Mouse (Mus musculus) layer of hippocampus, adult 2 months (tissue): ENCODE results near the gene Rab9. TPM values are rescaled to one million over a fixed set of nuclear protein-coding genes. Genes with fewer than 3 reads are reported as not detected.

ENCODE experiments used
- DNase-seq, 2 experiments: peaks; one replicate each; pipeline ENCODE4 v3.0.0; 2022; ENCODE audit warnings: low spot score in 2 of 2
- H3K27ac ChIP-seq: fragments of 200-600 bp; 2 replicates; pipeline ENCODE4 v1.8.1; 2022
- H3K4me3 ChIP-seq: fragments of 200-600 bp; 2 replicates; pipeline ENCODE4 v1.8.1; 2022; ENCODE audit warnings: mild to moderate bottlenecking
- CTCF ChIP-seq: fragments of 200-600 bp; conservative IDR thresholded peaks from 2 replicates; pipeline ENCODE4 v1.8.1; 2022; ENCODE audit warnings: antibody characterized with exemption, mild to moderate bottlenecking, moderate library complexity
- total RNA-seq, 2 experiments: library from RNA; stranded (reverse); gene quantifications; 2 replicates each; pipeline ENCODE4 v1.2.3; 2021

The Rab9 gene
- total RNA-seq, 2 experiments from 2014 or later: 38.1 to 39.2 TPM

- no peak for TF ChIP-seq CTCF
- H3K27ac ChIP-seq: no peak overlapping the region
- no peak for DNase-seq
- H3K4me3 ChIP-seq: no peak overlapping the region
These were observed 44.9 kb downstream of the Rab9 start for GRCm38 (mm10) chrX:166434812-166435211.

GRCm38 (mm10) chrX:166416196-166416595 is 63.5 kb downstream of the Rab9 start:
- H3K27ac ChIP-seq: no peak overlapping the region
- DNase-seq: peak in 1 of 2 experiments; percentile 31
- peak; percentile 75 for TF ChIP-seq CTCF
- no peak overlapping the region for H3K4me3 ChIP-seq

DNA sequence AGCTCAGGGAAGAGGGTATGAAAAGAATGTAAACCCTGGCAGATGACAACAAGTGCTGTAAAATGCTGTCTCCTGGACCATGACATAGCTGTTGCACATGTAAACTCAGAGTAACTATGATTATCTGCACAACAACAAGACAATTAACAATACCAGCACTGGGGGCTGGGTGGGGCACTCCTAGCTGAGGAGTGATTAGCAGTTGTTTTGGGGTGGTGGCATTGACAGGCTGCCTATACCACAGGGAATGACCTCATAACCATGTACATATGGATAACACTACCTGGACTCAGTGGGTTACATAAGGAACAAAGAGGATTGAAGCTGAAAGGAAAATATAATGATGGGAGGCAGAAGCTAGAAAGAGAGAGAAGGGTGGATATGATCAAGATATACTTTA is 71.8 kb downstream of the Rab9 start:
- TF ChIP-seq CTCF: no peak
- H3K4me3 ChIP-seq: no peak overlapping the region

More for the DNA sequence above, 71.8 kb downstream of the Rab9 start:
- H3K27ac ChIP-seq: no peak overlapping the region
- DNase-seq: no peak

Other genes starting within 250 kb of the Rab9 start
- 100 to 1,000 TPM; 664 to 679 TPM for gene Gpm6b, start 241.0 kb downstream of the Rab9 start, total RNA-seq
- gene Trappc2, start 39.3 kb downstream of the Rab9 start, total RNA-seq: 10 to 100 TPM; 49.0 to 59.3 TPM
- 1 to 10 TPM; 5.1 to 6.3 TPM for gene Ofd1, start 39.2 kb downstream of the Rab9 start, total RNA-seq
- gene Tceanc, start 38.7 kb upstream of the Rab9 start, total RNA-seq: 1 to 10 TPM; 1.6 to 1.7 TPM
- 1 to 10 TPM; 3.8 to 5.0 TPM for gene Egfl6, start 105.9 kb upstream of the Rab9 start, total RNA-seq